Mouse (Mus musculus): ENCODE measurements around the gene Pnrc2.

- TF ChIP-seq CTCF (IDR thresholded peaks at IDR 0.05; ENCODE audit: low read depth) (no peak), EP300 (IDR thresholded peaks at IDR 0.05; ENCODE audit: low read depth) (no peak)
Measured at GRCm38 (mm10) chr4:135886184-135886583, 12.5 kb upstream of the Pnrc2 start.
